Mouse (Mus musculus): ENCODE results near the gene Trhr2. TPM values are rescaled to one million over a fixed set of nuclear protein-coding genes. Genes with fewer than 3 reads are reported as not detected.
A peak's percentile ranks its signal among the peaks of the same experiment; 100 is the strongest.

Trhr2 gene
- polyA plus RNA-seq, 1 experiment from 2014 or later = not detected

- H3K4me3 ChIP-seq = no peak overlapping the region
- WGBS = 84% methylated on average over 2 of the region's 2 CpGs
- DNase-seq (ENCODE audit: low spot score) = no peak
- 0 out of 2 replicates have a peak overlapping the region, but pooled peaks have one; percentile 27 for H3K27ac ChIP-seq (replicated peaks)
- H3K9me3 ChIP-seq = no peaks in the 10 kb centered on the region
- no peaks in the 10 kb centered on the region for H3K27me3 ChIP-seq (replicated peaks; ENCODE audit: low read depth, poor library complexity, severe bottlenecking)
- H3K4me1 ChIP-seq = peaks cover 49% of the 10 kb centered on the region
- peaks cover 29% of the 10 kb centered on the region for H3K36me3 ChIP-seq (replicated peaks)
Observed at GRCm38 (mm10) chr8:122311115-122311514, 49.4 kb downstream of the Trhr2 start.

GRCm38 (mm10) chr8:122309272-122309671 lies 51.3 kb downstream of the Trhr2 start:
- Histone ChIP-seq H3K27ac (replicated peaks) (peak overlapping the region; percentile 63; the same call in 1 of the 2 replicates), H3K36me3 (replicated peaks) (peaks cover 21% of the 10 kb centered on the region), H3K9me3 (no peaks in the 10 kb centered on the region), H3K4me1 (peaks cover 41% of the 10 kb centered on the region), H3K27me3 (replicated peaks; ENCODE audit: low read depth, poor library complexity, severe bottlenecking) (no peaks in the 10 kb centered on the region), H3K4me3 (no peak overlapping the region)
- DNase-seq (ENCODE audit: low spot score) = no peak
- 86% methylated on average over 12 of the region's 12 CpGs for WGBS

- Histone ChIP-seq H3K27me3 (replicated peaks; ENCODE audit: low read depth, poor library complexity, severe bottlenecking) (no peaks in the 10 kb centered on the region; the same call in 1 of the 2 replicates), H3K36me3 (replicated peaks) (peaks cover 20% of the 10 kb centered on the region), H3K9me3 (no peaks in the 10 kb centered on the region), H3K4me1 (peaks cover 37% of the 10 kb centered on the region), H3K27ac (replicated peaks) (peak overlapping the region; percentile 25; the same call in 1 of the 2 replicates), H3K4me3 (no peak overlapping the region)
- DNase-seq (ENCODE audit: low spot score) = no peak
- 83% methylated on average over 8 of the region's 8 CpGs for WGBS
Observed at GRCm38 (mm10) chr8:122307836-122308235, 52.7 kb downstream of the Trhr2 start.

Other genes starting within 250 kb of the Trhr2 start
- 1.5 and 2.0 TPM in 2 replicates for gene Zfpm1, start 78.6 kb downstream of the Trhr2 start, polyA plus RNA-seq (2016; fragmentation: Nextera tagmentation; extraction: Ambion mirVana)
- gene Zc3h18, start 15.9 kb upstream of the Trhr2 start, polyA plus RNA-seq (2016; fragmentation: Nextera tagmentation; extraction: Ambion mirVana) = 81.8 and 82.5 TPM in 2 replicates
- 0.29 TPM in 1 of 2 replicates, not detected in the other for gene Il17c, start 61.3 kb upstream of the Trhr2 start, polyA plus RNA-seq (2016; fragmentation: Nextera tagmentation; extraction: Ambion mirVana)
- 60.2 and 62.6 TPM in 2 replicates for gene Cyba, start 72.2 kb upstream of the Trhr2 start, polyA plus RNA-seq (2016; fragmentation: Nextera tagmentation; extraction: Ambion mirVana)
- gene Mvd, start 82.7 kb upstream of the Trhr2 start, polyA plus RNA-seq (2016; fragmentation: Nextera tagmentation; extraction: Ambion mirVana) = 51.2 and 59.9 TPM in 2 replicates
- gene Snai3, start 100.0 kb upstream of the Trhr2 start, polyA plus RNA-seq (2016; fragmentation: Nextera tagmentation; extraction: Ambion mirVana) = 0.57 and 0.67 TPM in 2 replicates
- gene Rnf166, start 115.3 kb upstream of the Trhr2 start, polyA plus RNA-seq (2016; fragmentation: Nextera tagmentation; extraction: Ambion mirVana) = 32.1 and 33.6 TPM in 2 replicates
- gene Ctu2, start 115.4 kb upstream of the Trhr2 start, polyA plus RNA-seq (2016; fragmentation: Nextera tagmentation; extraction: Ambion mirVana) = 69.9 and 72.9 TPM in 2 replicates
- gene Piezo1, start 190.6 kb upstream of the Trhr2 start, polyA plus RNA-seq (2016; fragmentation: Nextera tagmentation; extraction: Ambion mirVana) = 8.5 and 9.0 TPM in 2 replicates
- gene Cdt1, start 207.3 kb upstream of the Trhr2 start, polyA plus RNA-seq (2016; fragmentation: Nextera tagmentation; extraction: Ambion mirVana) = 70.0 and 76.4 TPM in 2 replicates
- 296 and 300 TPM in 2 replicates for gene Aprt, start 216.2 kb upstream of the Trhr2 start, polyA plus RNA-seq (2016; fragmentation: Nextera tagmentation; extraction: Ambion mirVana)